Mouse (Mus musculus): ENCODE results near the gene Tfeb. TPM values are rescaled to one million over a fixed set of nuclear protein-coding genes. Genes with fewer than 3 reads are reported as not detected.

Tfeb gene
- 12.2 and 13.2 TPM in 2 replicates for polyA plus RNA-seq (2012; rRNA removed)
- 10.6 and 11.5 TPM in 2 replicates for polyA plus RNA-seq (2014; fragmentation: Nextera tagmentation; extraction: Ambion mirVana)

DNA sequence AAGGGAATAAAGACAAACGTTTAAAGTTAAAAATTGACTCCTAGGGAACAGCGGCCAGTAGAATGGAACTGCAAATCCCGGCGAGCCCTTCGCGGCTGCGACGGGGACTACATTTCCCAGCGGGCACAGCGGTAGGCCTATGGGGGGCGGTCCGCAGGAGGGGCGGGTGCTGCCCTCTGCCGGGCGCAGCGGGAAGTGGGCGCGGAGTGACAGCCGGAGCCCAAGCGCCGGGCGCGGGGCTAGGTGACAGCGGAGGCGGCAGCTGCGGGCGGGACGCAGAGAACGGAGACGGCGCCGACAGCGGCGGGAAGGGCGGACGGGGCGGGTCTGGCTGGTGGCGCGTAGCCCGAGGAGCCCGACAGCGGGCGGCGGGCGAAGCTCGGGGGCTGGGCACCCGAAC is at the start of gene Tfeb:
Tfeb (plus strand) TSS at position 175 of the 400 bp plus-strand sequence.
- ATAC-seq (ENCODE audit: low FRiP score, low read depth) (peak; percentile 74), DNase-seq (ENCODE audit: low spot score) (peak; percentile 94)
- Histone ChIP-seq H3K36me3 (ENCODE audit: control insufficient read depth, insufficient read depth, low read length) (no peaks in the 10 kb centered on the region), H3K9me3 (ENCODE audit: control insufficient read depth, low read length) (no peaks in the 10 kb centered on the region), H3K27ac (replicated peaks; ENCODE audit: low read depth, low read length) (peak within 1 kb of the TSS; percentile 84), H3K9ac (ENCODE audit: low read depth, low read length, severe bottlenecking) (peak within 1 kb of the TSS; percentile 68), H3K4me1 (ENCODE audit: control insufficient read depth, insufficient read depth, low read length) (peaks cover 15% of the 10 kb centered on the region), H3K4me3 (replicated peaks; ENCODE audit: low read length) (peak within 1 kb of the TSS; percentile 73), H3K4me2 (replicated peaks; ENCODE audit: low read depth, low read length, severe bottlenecking) (peak within 1 kb of the TSS; percentile 94), H3K27me3 (ENCODE audit: control insufficient read depth, insufficient read depth, low read length) (no peaks in the 10 kb centered on the region)
- no peak for TF ChIP-seq POLR2A (IDR thresholded peaks at IDR 0.05; ENCODE audit: borderline replicate concordance, extremely low read depth, insufficient read depth, insufficient read length)
- 5% methylated on average over 33 of the region's 47 CpGs for WGBS

GRCm38 (mm10) chr17:47687409-47688343 is 49.2 kb upstream of the Tfeb start:
- no peaks in the 10 kb centered on the region for H3K9me3 ChIP-seq (ENCODE audit: control insufficient read depth, low read length)
- H3K4me1 ChIP-seq (ENCODE audit: control insufficient read depth, insufficient read depth, low read length): peaks cover 11% of the 10 kb centered on the region
- peak overlapping the region; percentile 78 for H3K4me3 ChIP-seq (replicated peaks; ENCODE audit: low read length)
- peak overlapping the region; percentile 67 for H3K27ac ChIP-seq (replicated peaks; ENCODE audit: low read depth, low read length)
- no peaks in the 10 kb centered on the region for H3K27me3 ChIP-seq (ENCODE audit: control insufficient read depth, insufficient read depth, low read length)
- ATAC-seq (ENCODE audit: low FRiP score, low read depth) (peak; percentile 91), DNase-seq (ENCODE audit: low spot score) (peak; percentile 97)
- WGBS: under 1% methylated on average over 62 of the region's 70 CpGs
- H3K36me3 ChIP-seq (ENCODE audit: control insufficient read depth, insufficient read depth, low read length): peaks cover 33% of the 10 kb centered on the region
- H3K9ac ChIP-seq (ENCODE audit: low read depth, low read length, severe bottlenecking): peak overlapping the region; percentile 75
- peak; percentile 55; the same call in 1 of the 2 replicates for TF ChIP-seq POLR2A (IDR thresholded peaks at IDR 0.05; ENCODE audit: borderline replicate concordance, extremely low read depth, insufficient read depth, insufficient read length)
- H3K4me2 ChIP-seq (replicated peaks; ENCODE audit: low read depth, low read length, severe bottlenecking): peak overlapping the region; percentile 97

DNA sequence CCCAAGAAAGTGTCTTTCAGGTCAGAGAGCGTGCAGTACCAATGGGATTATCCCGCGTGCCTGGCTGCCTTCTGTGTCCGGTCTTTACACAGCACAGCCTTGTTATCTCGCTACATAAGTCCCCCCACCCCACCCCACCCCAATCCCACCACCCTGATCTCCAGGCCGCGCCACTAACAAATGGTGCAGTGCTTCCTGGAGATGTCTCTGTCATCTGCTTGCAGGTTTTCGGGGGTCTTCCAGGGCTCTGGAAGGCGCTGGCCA is 48.6 kb upstream of the Tfeb start, which contains the start of gene Tomm6:
Tomm6 (minus strand) TSS at position 43 of the 264 bp plus-strand sequence.
- Histone ChIP-seq H3K9ac (ENCODE audit: low read depth, low read length, severe bottlenecking) (peak within 1 kb of the TSS; percentile 75), H3K9me3 (ENCODE audit: control insufficient read depth, low read length) (no peaks in the 10 kb centered on the region), H3K4me1 (ENCODE audit: control insufficient read depth, insufficient read depth, low read length) (peaks cover 11% of the 10 kb centered on the region), H3K4me3 (replicated peaks; ENCODE audit: low read length) (peak within 1 kb of the TSS; percentile 78), H3K27ac (replicated peaks; ENCODE audit: low read depth, low read length) (peak within 1 kb of the TSS; percentile 67), H3K27me3 (ENCODE audit: control insufficient read depth, insufficient read depth, low read length) (no peaks in the 10 kb centered on the region), H3K36me3 (ENCODE audit: control insufficient read depth, insufficient read depth, low read length) (peaks cover 29% of the 10 kb centered on the region), H3K4me2 (replicated peaks; ENCODE audit: low read depth, low read length, severe bottlenecking) (peak within 1 kb of the TSS; percentile 97)
- 0% methylated on average over 9 of the region's 9 CpGs for WGBS
- peak; percentile 48; the same call in 1 of the 2 replicates for ATAC-seq (ENCODE audit: low FRiP score, low read depth)
- DNase-seq (ENCODE audit: low spot score): no peak
- TF ChIP-seq POLR2A (IDR thresholded peaks at IDR 0.05; ENCODE audit: borderline replicate concordance, extremely low read depth, insufficient read depth, insufficient read length): no peak

DNA sequence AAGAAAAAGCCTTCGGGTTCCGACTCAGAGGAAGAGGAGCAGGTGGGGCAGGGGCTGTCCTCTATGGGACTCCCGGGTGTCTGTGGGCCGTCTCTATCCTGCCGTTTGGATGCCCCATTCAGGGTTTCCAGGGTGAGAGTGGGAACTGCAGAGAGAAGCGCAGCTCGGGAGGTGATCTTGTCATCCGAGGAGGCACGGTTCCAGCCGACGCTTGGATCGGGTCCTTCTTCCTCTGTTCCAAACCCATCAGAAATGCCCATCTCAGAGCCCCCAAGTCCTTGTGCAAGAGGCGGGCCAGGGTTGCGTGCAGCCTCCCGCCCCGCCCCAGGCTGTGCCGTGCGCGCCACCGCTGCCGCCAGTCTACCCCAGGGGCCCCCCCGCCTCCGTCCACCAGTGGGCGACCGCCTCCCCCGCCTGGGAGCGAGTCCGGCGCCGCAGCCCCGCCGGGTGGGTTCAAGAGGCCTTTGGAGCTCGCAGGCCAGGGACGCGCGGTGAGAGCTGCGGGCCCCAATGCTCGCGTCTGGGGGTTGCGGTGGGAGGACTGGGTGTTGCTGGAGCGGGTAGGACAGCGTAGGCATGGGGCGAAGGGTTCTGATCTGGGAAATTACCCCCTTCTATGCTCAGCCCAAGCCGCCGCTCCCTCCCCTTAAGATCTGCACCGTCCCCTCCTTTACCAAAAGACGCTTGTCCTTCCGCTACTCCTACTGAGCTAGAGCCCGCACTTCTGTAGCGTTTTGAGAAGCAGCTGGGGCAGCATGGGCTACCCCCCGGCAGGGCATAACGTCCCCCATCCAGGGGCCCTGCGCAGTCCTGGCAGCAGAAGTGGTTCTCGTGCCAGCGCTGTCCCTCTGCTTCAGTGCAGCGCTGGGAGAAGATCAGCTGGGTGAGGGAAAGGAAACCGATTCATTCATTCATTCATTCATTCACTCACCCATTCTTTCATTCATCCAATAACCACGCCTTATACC is 47.9 kb upstream of the Tfeb start, which contains the start of gene Frs3:
Frs3 (plus strand) TSS at position 423 of the 968 bp plus-strand sequence.
- ATAC-seq (ENCODE audit: low FRiP score, low read depth): peak; percentile 60

More for the DNA sequence above, 47.9 kb upstream of the Tfeb start, which contains the start of gene Frs3:
- TF ChIP-seq POLR2A (IDR thresholded peaks at IDR 0.05; ENCODE audit: borderline replicate concordance, extremely low read depth, insufficient read depth, insufficient read length): no peak
- peaks cover 11% of the 10 kb centered on the region for H3K4me1 ChIP-seq (ENCODE audit: control insufficient read depth, insufficient read depth, low read length)
- no peaks in the 10 kb centered on the region for H3K27me3 ChIP-seq (ENCODE audit: control insufficient read depth, insufficient read depth, low read length)
- peak within 1 kb of the TSS; percentile 67 for H3K27ac ChIP-seq (replicated peaks; ENCODE audit: low read depth, low read length)
- peak within 1 kb of the TSS; percentile 75 for H3K9ac ChIP-seq (ENCODE audit: low read depth, low read length, severe bottlenecking)
- H3K4me3 ChIP-seq (replicated peaks; ENCODE audit: low read length): peak within 1 kb of the TSS; percentile 78
- peaks cover 23% of the 10 kb centered on the region for H3K36me3 ChIP-seq (ENCODE audit: control insufficient read depth, insufficient read depth, low read length)
- 2% methylated on average over 52 of the region's 58 CpGs for WGBS
- peak within 1 kb of the TSS; percentile 97 for H3K4me2 ChIP-seq (replicated peaks; ENCODE audit: low read depth, low read length, severe bottlenecking)
- DNase-seq (ENCODE audit: low spot score): peak; percentile 42
- H3K9me3 ChIP-seq (ENCODE audit: control insufficient read depth, low read length): no peaks in the 10 kb centered on the region
